Mouse (Mus musculus) heart, embryonic 13.5 days (tissue): ENCODE measurements around the gene Stk11. TPM values are rescaled to one million over a fixed set of nuclear protein-coding genes. Genes with fewer than 3 reads are reported as not detected.

ENCODE experiments used
- ATAC-seq: fragments of 200-750 bp; cut with Nextera tagmentation; 2 replicates; pipeline ENCODE4 v1.8.0; 2017; ENCODE audit warnings: moderate TSS enrichment; ENCODE audit not compliant: insufficient number of reproducible peaks, low FRiP score, low TSS enrichment; ENCODE audit errors: extremely low read depth
- H3K27ac ChIP-seq: fragments of 300-500 bp; sonication (generic); replicated peaks from 2 replicates; pipeline ENCODE4 v1.5.1; 2015; ENCODE audit warnings: moderate library complexity, mild to moderate bottlenecking, inconsistent platforms
- H3K27me3 ChIP-seq: fragments of 300-500 bp; sonication (generic); replicated peaks from 2 replicates; pipeline ENCODE4 v1.6.1; 2015; ENCODE audit warnings: mild to moderate bottlenecking, inconsistent platforms
- H3K36me3 ChIP-seq: fragments of 300-500 bp; sonication (generic); 2 replicates; pipeline ENCODE4 v1.6.1; 2015; ENCODE audit warnings: mild to moderate bottlenecking, inconsistent platforms
- H3K4me1 ChIP-seq: fragments of 300-500 bp; sonication (generic); 2 replicates; pipeline ENCODE4 v1.6.1; 2015; ENCODE audit warnings: inconsistent platforms
- H3K4me2 ChIP-seq: fragments of 300-500 bp; sonication (generic); 2 replicates; pipeline ENCODE4 v1.6.1; 2015; ENCODE audit warnings: inconsistent platforms, mild to moderate bottlenecking, moderate library complexity
- H3K4me3 ChIP-seq: fragments of 300-500 bp; sonication (generic); 2 replicates; pipeline ENCODE4 v1.5.1; 2015; ENCODE audit warnings: moderate library complexity, mild to moderate bottlenecking, inconsistent platforms
- H3K9ac ChIP-seq: fragments of 300-500 bp; sonication (generic); 2 replicates; pipeline ENCODE4 v1.6.1; 2015; ENCODE audit warnings: inconsistent platforms, mild to moderate bottlenecking, moderate library complexity
- H3K9me3 ChIP-seq: fragments of 300-500 bp; sonication (generic); 2 replicates; pipeline ENCODE4 v1.6.1; 2016; ENCODE audit warnings: inconsistent platforms
- WGBS: fragments of 180-500 bp; shearing (Covaris S2); methylation state at CpG from one replicate; pipeline ENCODE4 v1.1.7; 2015; ENCODE audit warnings: mixed read lengths; 5-methylcytosine and 5-hydroxymethylcytosine counted together
- polyA plus RNA-seq: library from polyadenylated mRNA; unstranded; fragments of >200 nt; fragmentation: Nextera tagmentation; extraction: Ambion mirVana; gene quantifications from 2 replicates; pipeline ENCODE4 v1.2.1, GENCODE M21; 2015

The Stk11 gene
- polyA plus RNA-seq, 1 experiment from 2014 or later, result 13.0 TPM

DNA sequence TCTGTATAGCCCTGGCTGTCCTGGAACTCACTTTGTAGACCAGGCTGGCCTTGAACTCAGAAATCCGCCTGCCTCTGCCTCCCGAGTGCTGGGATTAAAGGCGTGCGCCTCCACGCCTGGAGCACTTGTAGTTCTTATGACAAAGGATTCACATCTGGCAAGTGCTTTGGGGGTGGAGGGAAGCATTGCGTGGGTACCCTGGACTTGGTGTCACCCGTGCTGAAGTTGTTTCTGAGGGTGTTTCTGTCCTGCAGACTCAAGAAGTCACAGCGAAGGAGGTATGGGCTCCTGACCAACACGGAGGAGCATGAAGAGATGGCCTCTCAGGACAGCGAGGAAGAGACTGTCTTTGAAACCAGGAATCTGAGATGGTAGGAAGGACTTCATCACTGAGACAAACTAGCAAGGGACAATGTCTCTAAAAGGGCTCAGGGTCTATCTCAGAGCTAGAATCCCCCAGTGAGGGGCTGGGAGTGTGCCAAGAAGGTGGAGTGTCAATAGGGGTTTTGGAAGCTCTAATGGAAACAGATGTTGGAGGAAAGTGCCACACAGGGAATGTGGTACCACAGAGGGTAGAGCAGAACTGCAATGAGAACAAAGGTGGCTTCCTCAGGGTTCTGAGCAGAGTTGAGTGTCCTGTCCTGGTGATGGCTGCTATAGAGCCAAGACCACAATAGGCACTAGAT, 58.5 kb downstream of the Stk11 start:
- WGBS, result 83% methylated on average over 10 of the region's 10 CpGs
- Histone ChIP-seq H3K9me3 (no peaks in the 10 kb centered on the region), H3K4me2 (no peak overlapping the region), H3K9ac (no peak overlapping the region), H3K27me3 (no peaks in the 10 kb centered on the region), H3K27ac (no peak overlapping the region), H3K4me3 (no peak overlapping the region), H3K36me3 (peaks cover 36% of the 10 kb centered on the region), H3K4me1 (peaks cover 53% of the 10 kb centered on the region)
- ATAC-seq, result no peak

DNA sequence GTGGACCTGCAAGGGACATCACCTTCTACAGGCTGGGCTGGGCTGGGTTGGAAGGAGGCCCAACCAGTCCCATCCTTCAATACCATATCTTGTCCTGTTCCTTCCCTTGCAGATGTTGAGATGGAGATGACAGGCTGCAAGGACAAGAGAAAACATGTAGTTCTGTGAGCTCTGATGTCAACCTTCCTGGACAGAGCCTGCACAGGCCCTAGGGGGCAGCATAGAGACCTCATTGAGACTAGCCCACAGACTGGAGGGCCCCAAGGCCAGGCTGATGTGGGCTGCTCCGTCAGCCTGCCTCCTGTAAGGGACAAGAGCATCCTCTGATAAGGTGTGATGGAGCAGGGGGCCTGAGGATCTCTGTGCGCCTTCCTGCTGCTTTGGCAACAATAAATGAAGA, 59.1 kb downstream of the Stk11 start:
- Histone ChIP-seq H3K27ac (no peak overlapping the region), H3K4me2 (no peak overlapping the region), H3K27me3 (no peaks in the 10 kb centered on the region), H3K9me3 (no peaks in the 10 kb centered on the region), H3K9ac (0 out of 2 replicates have a peak overlapping the region, but pooled peaks have one; percentile 37), H3K4me1 (peaks cover 47% of the 10 kb centered on the region), H3K36me3 (peaks cover 30% of the 10 kb centered on the region), H3K4me3 (no peak overlapping the region)
- no peak for ATAC-seq
- 29% methylated on average over 2 of the region's 2 CpGs for WGBS

DNA sequence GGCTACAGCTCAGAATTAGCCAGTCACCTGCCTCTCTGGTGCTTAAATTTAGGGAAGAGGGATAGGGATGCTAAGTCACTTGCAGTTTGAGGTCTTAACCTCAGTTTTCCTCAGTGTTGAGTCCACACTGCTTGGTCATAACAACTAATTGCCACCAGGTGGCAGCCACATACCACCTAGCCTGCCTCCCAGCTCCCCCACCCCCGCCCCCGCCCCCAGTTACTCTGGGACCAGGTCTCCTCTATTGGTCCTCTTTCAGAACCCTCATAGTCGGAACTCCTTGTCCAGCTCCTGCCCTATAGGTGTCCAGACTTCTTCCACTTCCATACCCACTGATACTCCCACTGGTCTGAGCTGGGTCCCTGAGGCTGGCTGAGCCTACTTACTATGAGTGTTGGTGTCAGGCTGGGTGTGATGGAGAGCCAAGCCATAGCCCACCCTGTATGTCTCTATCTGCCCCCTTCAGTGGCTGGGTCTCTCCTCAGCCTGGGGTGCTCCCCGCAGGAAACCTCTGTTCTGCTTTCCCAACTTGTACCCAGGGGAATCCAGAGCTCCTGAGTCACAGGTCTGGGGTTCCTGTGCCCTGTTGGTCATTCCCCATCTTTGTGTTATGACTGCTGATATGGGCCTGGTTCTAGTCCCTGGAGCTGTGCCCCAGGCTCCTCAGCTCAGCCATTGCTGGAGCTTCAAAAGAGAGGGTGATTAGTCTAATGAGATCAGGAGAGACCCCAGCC, 60.1 kb downstream of the Stk11 start:
- H3K27me3 ChIP-seq, result peaks cover 8% of the 10 kb centered on the region
- H3K36me3 ChIP-seq, result peaks cover 20% of the 10 kb centered on the region
- no peak overlapping the region for H3K4me2 ChIP-seq
- H3K4me3 ChIP-seq, result no peak overlapping the region
- H3K9me3 ChIP-seq, result no peaks in the 10 kb centered on the region
- no peak overlapping the region for H3K9ac ChIP-seq
- no peak overlapping the region for H3K27ac ChIP-seq
- WGBS, result 21% methylated on average over 4 of the region's 4 CpGs
- peaks cover 49% of the 10 kb centered on the region for H3K4me1 ChIP-seq
- ATAC-seq, result no peak

DNA sequence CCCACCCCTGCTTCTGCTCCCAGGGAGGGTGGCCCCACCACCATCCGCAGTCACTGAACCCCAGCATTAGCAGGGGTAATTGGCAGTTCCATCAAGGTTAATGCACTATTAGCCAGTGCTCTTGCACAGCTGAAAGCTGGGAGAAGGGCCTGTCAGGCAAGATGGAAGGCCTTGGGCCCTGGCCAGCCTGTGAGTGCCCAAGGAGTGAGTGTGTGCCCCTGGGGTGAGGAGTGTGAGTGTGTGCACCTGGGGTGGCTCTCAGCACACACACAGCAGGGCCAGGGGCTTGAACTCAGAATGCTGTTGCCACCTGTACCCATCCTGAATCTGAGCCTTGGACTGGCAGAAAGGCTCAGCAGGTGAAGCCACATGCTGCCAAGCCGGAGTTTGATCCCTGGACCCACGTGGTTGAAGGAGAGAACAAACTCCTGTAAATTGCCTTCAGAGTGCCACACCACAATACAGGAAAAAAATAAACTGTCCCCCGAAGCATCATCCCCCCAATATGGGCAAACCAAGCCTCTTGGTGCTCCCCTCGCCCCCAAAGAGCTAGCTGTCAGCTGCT, 60.7 kb downstream of the Stk11 start:
- peaks cover 52% of the 10 kb centered on the region for H3K4me1 ChIP-seq
- no peak for ATAC-seq
- WGBS, result 82% methylated on average over 5 of the region's 5 CpGs

DNA sequence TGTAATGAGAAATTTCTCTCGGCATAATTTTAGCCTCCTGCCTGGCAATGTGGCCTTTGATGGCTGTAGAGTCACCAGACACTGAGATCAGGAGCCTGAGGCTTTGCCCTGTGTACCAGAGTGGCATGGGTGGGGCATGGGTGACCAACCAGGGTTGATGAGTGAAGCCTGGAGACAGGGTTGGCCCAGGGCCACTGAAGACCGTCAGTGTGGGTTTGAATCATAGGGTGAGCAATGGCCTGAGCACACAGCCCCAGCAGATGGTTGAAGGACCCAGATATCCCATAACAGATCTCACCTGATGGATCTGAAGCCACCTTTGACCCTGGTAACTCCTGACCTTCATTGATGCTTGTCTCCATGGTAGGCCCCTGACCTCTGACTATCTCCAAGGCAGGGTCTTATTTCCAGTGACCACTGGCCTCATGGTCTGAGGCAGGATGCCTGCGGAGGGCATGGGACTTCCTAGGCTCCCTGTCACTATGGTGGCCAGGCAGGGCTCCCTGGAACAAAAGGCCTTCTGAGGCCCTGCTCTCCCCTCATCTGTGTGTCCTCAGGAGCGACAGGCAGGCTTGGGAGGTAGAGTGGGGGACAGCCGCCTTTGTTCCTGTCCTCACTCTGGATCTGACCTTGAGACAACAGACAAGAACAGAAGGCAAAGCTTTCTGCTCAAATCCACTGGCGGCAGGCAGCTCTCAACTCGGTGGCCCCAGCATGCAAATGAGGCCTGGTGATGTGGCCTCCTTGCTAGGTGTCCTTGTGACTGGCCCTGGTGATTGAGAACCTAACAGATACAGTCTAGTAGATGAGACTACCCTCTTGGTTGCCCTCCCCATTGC, 62.1 kb downstream of the Stk11 start:
- H3K27me3 ChIP-seq, result peaks cover 8% of the 10 kb centered on the region
- no peaks in the 10 kb centered on the region for H3K9me3 ChIP-seq
- ATAC-seq, result no peak
- peak overlapping the region; percentile 64 for H3K27ac ChIP-seq
- H3K4me2 ChIP-seq, result no peak overlapping the region
- H3K4me1 ChIP-seq, result peaks cover 39% of the 10 kb centered on the region
- 49% methylated on average over 7 of the region's 7 CpGs for WGBS
- peak overlapping the region; percentile 42 for H3K9ac ChIP-seq
- no peak overlapping the region for H3K4me3 ChIP-seq
- 0 out of 2 replicates have a peak, but pooled peaks cover under 1% of the 10 kb centered on the region for H3K36me3 ChIP-seq

More for the DNA sequence above, 60.7 kb downstream of the Stk11 start:
- H3K9ac ChIP-seq, result no peak overlapping the region
- peaks cover 13% of the 10 kb centered on the region for H3K36me3 ChIP-seq
- H3K27me3 ChIP-seq, result peaks cover 8% of the 10 kb centered on the region
- no peak overlapping the region for H3K4me3 ChIP-seq
- H3K27ac ChIP-seq, result no peak overlapping the region
- no peak overlapping the region for H3K4me2 ChIP-seq
- H3K9me3 ChIP-seq, result no peaks in the 10 kb centered on the region

DNA sequence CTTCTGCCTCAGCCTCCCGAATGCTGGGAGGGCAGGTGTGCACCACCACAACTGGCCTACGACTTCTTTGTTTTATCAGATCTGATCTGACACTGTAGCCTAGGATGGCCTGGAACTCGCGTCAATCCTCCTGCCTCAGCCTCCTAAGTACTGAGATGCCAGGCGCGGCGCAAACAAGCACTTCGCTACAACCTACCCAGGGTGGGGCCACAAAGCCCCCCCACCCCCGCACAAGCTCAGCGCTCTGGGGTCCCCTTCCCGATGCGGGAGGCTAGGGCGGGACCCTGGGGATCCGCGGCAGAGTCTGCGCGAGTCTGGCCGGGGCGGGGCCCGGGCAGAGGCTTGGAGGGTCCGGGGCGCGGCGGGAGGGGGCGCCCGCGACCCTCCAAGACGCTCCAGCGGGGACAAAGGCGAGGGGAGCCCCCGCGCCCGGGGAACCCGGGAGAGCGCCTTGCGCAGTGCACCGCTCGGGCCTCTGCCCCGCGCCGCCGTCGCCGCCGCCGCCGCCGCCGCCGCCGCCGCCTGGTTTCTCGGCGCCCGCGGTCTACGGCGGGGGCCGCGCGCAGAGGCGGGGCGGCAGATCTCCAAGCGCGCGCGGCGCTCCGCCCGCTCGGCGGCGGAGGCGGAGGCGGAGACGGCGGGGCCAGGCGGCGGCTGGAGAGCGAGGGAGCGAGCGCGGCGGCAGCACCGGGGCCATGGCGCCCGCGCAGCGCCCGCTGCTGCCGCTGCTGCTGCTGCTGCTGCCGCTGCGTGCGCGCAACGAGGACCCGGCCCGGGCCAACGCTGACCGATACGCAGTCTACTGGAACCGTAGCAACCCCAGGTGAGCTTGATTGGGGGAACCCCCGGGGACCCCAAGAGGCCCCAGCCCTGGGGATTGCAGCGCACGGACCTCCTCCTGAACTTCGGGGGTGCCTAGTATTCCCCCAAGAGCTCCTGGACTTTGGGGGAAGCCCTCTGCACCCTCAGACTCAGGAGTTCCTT, 63.8 kb downstream of the Stk11 start, which contains the start of gene Efna2:
Gene Efna2 (plus strand): TSS at position 415 of the 984 bp plus-strand sequence.
- peak within 1 kb of the TSS; percentile 74 for H3K4me3 ChIP-seq
- no peaks in the 10 kb centered on the region for H3K36me3 ChIP-seq
- peaks cover 8% of the 10 kb centered on the region for H3K27me3 ChIP-seq
- 0 out of 2 replicates have a peak, but pooled peaks have one; percentile 19 for ATAC-seq
- 1% methylated on average over 79 of the region's 106 CpGs for WGBS
- H3K9ac ChIP-seq, result peak within 1 kb of the TSS; percentile 90
- H3K4me1 ChIP-seq, result peaks cover 32% of the 10 kb centered on the region
- peak within 1 kb of the TSS; percentile 76 for H3K4me2 ChIP-seq
- H3K27ac ChIP-seq, result peak within 1 kb of the TSS; percentile 64
- H3K9me3 ChIP-seq, result no peaks in the 10 kb centered on the region

Other genes with a start within 250 kb of the Stk11 start
- 2.5 and 2.6 TPM in 2 replicates for gene Prtn3, start 241.3 kb upstream of the Stk11 start, polyA plus RNA-seq
- 15.8 and 16.4 TPM in 2 replicates for gene Plppr3, start 241.2 kb upstream of the Stk11 start, polyA plus RNA-seq
- gene Elane, start 229.6 kb upstream of the Stk11 start, polyA plus RNA-seq, result 0.25 and 0.96 TPM in 2 replicates
- not detected in 2 replicates for gene Cfd, start 224.9 kb upstream of the Stk11 start, polyA plus RNA-seq
- 41.8 and 42.1 TPM in 2 replicates for gene Med16, start 206.9 kb upstream of the Stk11 start, polyA plus RNA-seq
- 1.7 TPM in 1 of 2 replicates, not detected in the other for gene Gm26602, start 204.9 kb upstream of the Stk11 start, polyA plus RNA-seq
- 0.60 and 0.67 TPM in 2 replicates for gene Kiss1r, start 198.8 kb upstream of the Stk11 start, polyA plus RNA-seq
- gene R3hdm4, start 194.6 kb upstream of the Stk11 start, polyA plus RNA-seq, result 95.6 and 100 TPM in 2 replicates
- 3.4 and 4.2 TPM in 2 replicates for gene Arid3a, start 188.8 kb upstream of the Stk11 start, polyA plus RNA-seq
- 72.4 and 80.9 TPM in 2 replicates for gene Wdr18, start 155.7 kb upstream of the Stk11 start, polyA plus RNA-seq
- gene Grin3b, start 145.1 kb upstream of the Stk11 start, polyA plus RNA-seq, result 0.09 and 0.11 TPM in 2 replicates
- gene Tmem259, start 131.5 kb upstream of the Stk11 start, polyA plus RNA-seq, result 10.6 and 12.8 TPM in 2 replicates
- 264 and 271 TPM in 2 replicates for gene Cnn2, start 127.2 kb upstream of the Stk11 start, polyA plus RNA-seq
- gene Abca7, start 119.3 kb upstream of the Stk11 start, polyA plus RNA-seq, result 2.2 and 2.6 TPM in 2 replicates
- gene Arhgap45, start 99.2 kb upstream of the Stk11 start, polyA plus RNA-seq, result 5.5 and 6.5 TPM in 2 replicates
- gene Polr2e, start 76.0 kb upstream of the Stk11 start, polyA plus RNA-seq, result 149 and 154 TPM in 2 replicates
- 691 and 741 TPM in 2 replicates for gene Gpx4, start 68.6 kb upstream of the Stk11 start, polyA plus RNA-seq
- gene Sbno2, start 10.2 kb upstream of the Stk11 start, polyA plus RNA-seq, result 9.1 and 10.1 TPM in 2 replicates
- gene Atp5d, start 22.8 kb downstream of the Stk11 start, polyA plus RNA-seq, result 808 and 893 TPM in 2 replicates
- gene Cbarp, start 25.0 kb downstream of the Stk11 start, polyA plus RNA-seq, result 1.6 and 2.5 TPM in 2 replicates
- 15.6 and 15.7 TPM in 2 replicates for gene Midn, start 32.5 kb downstream of the Stk11 start, polyA plus RNA-seq
- gene Cirbp, start 50.2 kb downstream of the Stk11 start, polyA plus RNA-seq, result 87.9 and 96.4 TPM in 2 replicates
- gene 1600002K03Rik, start 57.1 kb downstream of the Stk11 start, polyA plus RNA-seq, result 10.4 and 13.1 TPM in 2 replicates
- gene Efna2, start 63.7 kb downstream of the Stk11 start, polyA plus RNA-seq, result 8.5 and 10.6 TPM in 2 replicates
- gene Mum1, start 110.6 kb downstream of the Stk11 start, polyA plus RNA-seq, result 41.7 and 43.7 TPM in 2 replicates
- gene Ndufs7, start 133.3 kb downstream of the Stk11 start, polyA plus RNA-seq, result 527 and 606 TPM in 2 replicates
- 53.3 and 62.1 TPM in 2 replicates for gene Gamt, start 145.2 kb downstream of the Stk11 start, polyA plus RNA-seq
- gene Dazap1, start 145.7 kb downstream of the Stk11 start, polyA plus RNA-seq, result 36.4 and 37.9 TPM in 2 replicates
- 621 and 687 TPM in 2 replicates for gene Rps15, start 176.7 kb downstream of the Stk11 start, polyA plus RNA-seq
- gene Apc2, start 180.2 kb downstream of the Stk11 start, polyA plus RNA-seq, result 0.90 and 0.94 TPM in 2 replicates
- gene 2310011J03Rik, start 204.7 kb downstream of the Stk11 start, polyA plus RNA-seq, result 36.0 and 36.6 TPM in 2 replicates
- 1.8 and 2.1 TPM in 2 replicates for gene Pcsk4, start 213.7 kb downstream of the Stk11 start, polyA plus RNA-seq
- 2.6 and 4.4 TPM in 2 replicates for gene Reep6, start 214.2 kb downstream of the Stk11 start, polyA plus RNA-seq
- gene Adamtsl5, start 232.6 kb downstream of the Stk11 start, polyA plus RNA-seq, result 6.5 and 8.3 TPM in 2 replicates
- not detected in 2 replicates for gene Plk5, start 240.7 kb downstream of the Stk11 start, polyA plus RNA-seq